Mouse (Mus musculus) layer of hippocampus, adult 8-10 months (tissue): ENCODE results near the gene Tnfsf12. TPM values are rescaled to one million over a fixed set of nuclear protein-coding genes. Genes with fewer than 3 reads are reported as not detected.
"Not testable (repeated sequence)": the region's sequence is repeated elsewhere in the genome, so short reads cannot be mapped to it uniquely, and the experiment has no call there.

Source experiments
- DNase-seq, 2 experiments: peaks; one replicate each; pipeline ENCODE4 v3.0.0; 2022; ENCODE audit warnings: low spot score in 2 of 2
- total RNA-seq, 4 experiments: library from RNA; stranded (reverse); gene quantifications; 2 replicates each; pipeline ENCODE4 v1.2.4; 2022

Tnfsf12 gene
- total RNA-seq, result 10 to 100 TPM in 3 of 4 experiments, 1 to 10 TPM in 1; 9.5 to 17.3 (median 14.4) TPM

DNA sequence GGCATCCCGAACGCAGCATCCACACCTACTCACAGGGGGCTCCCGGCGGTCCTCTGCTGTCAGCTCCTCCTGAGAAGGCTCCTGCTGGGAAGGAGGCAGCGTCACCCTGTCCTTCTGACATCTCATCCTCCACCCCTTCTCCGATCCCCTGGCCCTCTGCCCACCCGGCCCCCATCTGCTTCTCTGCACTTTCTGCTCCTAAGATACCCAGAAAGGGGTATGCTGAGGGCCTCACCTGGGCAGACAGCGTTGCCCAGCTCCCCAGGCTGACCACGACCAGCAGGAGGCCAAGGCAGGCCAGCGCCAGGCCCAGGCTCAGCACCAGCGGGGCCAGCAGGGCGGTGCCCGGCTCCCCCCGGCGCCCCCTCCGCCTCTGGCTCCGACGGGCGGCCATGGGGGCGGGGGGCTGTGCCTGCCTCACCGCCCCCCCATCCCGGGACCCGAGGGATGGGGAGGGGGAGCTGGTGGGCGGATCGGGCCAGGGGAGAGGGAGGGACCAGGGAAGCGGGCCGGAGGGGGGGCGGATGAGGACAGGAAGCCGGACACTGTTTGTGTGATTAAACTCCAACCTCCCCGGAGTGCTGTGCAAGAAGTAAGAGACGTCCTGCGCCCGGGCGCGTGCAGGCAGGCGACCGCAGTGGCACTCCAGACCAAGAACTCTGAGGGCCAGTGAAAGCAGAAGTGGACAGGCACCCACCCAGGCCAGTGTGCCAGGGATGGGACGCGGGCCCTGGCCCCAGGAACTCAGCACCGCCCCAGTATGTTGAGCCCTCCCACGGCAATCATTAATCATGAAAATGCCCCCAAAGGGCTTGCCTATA, at the start of gene Tnfsf12, which contains the start of gene Tnfsfm13:
Gene Tnfsf12, minus strand, starts transcription at position 489 of the 821 bp plus-strand sequence.
Gene Tnfsfm13, minus strand, starts transcription at position 738 of the 821 bp plus-strand sequence.
- DNase-seq, result no peak

DNA sequence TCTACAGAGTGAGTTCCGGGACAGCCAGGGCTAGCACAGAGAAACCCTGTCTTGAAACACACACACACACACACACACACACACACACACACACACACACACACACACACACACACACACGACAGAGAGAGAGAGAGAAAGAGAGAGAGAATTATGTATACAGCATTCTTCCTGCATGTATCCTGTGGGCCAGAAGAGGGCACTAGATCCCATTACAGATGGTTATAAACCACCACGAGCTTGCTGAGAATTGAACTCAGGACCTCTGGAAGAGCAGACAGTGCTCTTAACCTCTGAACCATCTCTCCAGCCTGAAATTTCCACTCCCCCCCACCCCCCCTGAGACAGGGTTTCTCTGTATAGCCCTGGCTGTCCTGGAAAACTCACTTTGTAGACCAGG, 35.8 kb upstream of the Tnfsf12 start:
- DNase-seq, result not testable (repeated sequence)

- DNase-seq, result peak in 1 of 2 experiments; percentile 17
Measured at GRCm38 (mm10) chr11:69729063-69729462, 33.4 kb upstream of the Tnfsf12 start.

- no peak for DNase-seq
Measured at GRCm38 (mm10) chr11:69725951-69726350, 30.3 kb upstream of the Tnfsf12 start.

- DNase-seq, result no peak
Measured at GRCm38 (mm10) chr11:69723074-69723473, 27.4 kb upstream of the Tnfsf12 start.

DNA sequence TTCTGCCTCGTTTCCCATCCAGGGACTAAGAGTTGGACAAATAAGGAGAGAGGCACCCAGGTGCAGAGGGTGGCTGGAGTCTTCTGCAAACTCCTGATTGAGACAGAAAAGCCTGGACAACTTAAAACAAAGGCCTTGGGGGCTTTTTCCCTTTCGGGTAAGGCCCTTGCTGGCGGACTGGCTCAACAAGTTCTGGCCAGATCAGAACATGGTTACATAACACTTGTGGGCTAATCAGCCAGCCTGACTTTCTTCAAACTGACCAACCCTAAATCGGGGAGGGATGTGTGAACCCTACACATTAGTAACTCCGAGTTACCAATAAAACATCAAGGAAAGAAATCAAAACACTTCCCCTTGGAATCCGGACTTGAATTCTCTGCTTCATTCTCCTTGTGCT, 25.2 kb upstream of the Tnfsf12 start:
- no peak for DNase-seq

- no peak for DNase-seq
Measured at GRCm38 (mm10) chr11:69719423-69719822, 23.8 kb upstream of the Tnfsf12 start.

GRCm38 (mm10) chr11:69718661-69719060, 23.0 kb upstream of the Tnfsf12 start:
- DNase-seq, result no peak

DNA sequence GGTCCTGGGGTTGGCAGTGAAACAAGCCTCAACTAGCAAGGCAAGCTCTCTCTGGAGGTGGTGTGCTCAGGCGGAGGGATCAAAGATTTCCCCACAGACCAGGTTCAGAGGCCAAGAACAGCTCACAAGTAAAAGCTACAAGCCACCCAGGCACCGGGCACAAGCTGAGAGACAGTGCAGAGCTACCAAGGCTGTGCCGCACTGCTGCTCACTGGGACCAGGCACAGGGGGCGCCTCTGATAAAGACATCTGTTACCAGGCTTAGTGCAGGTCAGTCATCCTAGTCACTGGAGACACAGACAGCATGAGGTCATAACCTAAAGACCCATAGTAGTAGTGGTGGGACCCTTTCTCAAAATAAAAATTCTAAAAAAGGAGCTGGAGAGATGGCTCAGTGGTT, 21.3 kb upstream of the Tnfsf12 start:
- DNase-seq, result no peak

GRCm38 (mm10) chr11:69715929-69716328, 20.3 kb upstream of the Tnfsf12 start:
- peak in 1 of 2 experiments; percentile 18 for DNase-seq

DNA sequence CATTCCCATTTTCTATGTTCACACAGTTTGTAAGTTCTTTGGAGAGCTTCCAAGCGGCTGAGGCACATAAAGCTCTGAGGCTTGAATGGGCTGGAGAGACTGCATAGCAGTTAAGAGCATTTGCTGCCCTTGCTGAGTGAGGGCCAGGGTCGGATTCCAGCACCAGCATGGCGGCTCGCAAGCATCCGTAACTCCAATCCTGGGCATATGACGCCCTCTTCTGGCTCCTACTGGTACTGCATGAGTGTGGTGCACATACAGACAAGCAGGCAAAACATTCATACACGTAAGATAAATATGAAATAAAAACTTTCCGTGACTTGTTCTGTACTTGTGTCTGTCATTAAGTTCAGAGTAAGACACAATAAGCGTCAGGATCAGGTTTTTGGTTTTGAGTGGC, 19.8 kb upstream of the Tnfsf12 start:
- DNase-seq, result no peak

DNA sequence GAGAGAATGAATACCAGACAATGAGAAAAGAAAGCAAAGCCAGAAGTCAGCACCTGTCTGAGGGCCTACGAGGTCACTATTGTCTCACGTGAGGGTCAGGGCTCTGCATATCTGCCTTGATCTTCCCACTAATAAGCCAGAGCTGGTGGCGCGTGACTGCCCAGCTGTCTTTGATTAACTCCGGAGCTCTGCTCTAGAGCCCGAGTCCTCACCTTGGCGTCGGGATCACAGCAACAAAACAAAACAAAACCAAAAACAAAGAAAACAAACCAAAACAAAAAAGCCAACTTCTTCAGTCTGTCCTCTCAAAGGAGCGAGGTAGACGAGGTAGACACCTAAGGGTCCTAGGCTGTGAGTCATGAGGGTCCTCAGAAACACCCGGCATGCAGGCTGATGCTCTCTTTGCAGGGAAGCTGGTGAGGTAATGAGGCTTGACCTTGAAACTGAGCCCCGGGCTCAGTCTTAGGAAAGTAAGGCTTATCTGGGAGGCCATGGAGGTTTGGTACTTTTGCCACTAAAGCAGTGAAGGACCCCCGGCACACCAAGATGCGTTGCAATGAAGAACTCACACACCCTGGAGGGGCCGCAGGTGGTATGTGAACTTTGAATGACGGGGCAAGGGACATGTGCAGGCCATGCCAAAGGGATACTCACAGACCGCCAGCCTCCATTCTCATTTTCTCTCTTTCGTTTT, 19.1 kb upstream of the Tnfsf12 start:
- no peak for DNase-seq

DNA sequence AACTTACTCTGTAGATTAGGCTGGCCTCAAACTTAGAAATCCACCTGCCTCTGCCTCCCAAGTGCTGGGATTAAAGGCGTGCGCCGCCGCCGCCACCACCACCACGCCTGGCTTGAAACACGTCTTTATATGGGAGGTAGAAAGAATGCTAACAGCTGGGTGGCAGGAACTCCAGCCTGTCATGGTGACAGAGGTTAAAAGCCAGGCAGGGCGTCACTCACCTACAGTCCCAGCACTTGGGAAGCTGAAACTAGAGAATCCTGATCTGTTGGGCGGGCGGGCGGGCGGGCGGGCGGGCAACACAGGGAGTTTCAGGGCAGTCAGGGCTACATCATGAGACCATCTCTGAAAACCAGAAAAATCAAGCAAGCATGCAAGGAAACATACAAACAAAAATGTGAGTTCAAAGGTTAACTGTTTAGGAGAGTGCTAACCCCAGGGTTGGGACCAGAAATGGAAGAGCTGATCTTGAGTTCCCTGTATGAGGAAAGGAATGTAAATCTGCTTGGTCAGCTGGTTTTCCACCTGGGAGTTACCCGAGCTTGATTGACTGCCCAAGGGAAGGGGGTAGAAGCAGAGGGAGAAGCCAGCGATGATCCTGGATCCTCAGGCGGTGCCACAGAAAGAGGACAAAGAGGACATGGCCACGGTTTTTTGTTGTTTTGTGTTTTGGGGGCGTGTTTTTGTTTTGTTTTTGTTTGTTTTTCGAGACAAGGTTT, 17.5 kb upstream of the Tnfsf12 start:
- no peak for DNase-seq

GRCm38 (mm10) chr11:69711082-69711481, 15.4 kb upstream of the Tnfsf12 start:
- DNase-seq, result no peak

DNA sequence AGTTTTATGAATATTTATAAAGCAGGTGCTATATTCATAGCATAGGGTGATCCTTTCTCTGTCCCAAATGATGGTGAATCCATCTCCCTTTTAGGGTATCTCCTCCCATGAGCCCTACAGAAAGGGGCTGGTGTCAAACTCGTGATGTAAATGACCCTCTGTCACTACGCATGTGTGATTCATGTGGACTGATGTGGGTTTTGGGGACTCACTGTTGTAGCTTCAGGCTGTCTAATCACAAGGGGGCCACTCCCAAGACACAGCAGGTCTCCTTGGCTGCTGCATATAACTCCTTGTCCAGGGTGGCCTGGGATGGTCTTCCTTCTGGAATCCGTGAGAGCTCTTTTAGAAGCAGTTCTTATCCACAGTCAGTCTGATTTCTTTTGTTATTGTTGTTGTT, 14.8 kb upstream of the Tnfsf12 start:
- no peak for DNase-seq

- DNase-seq, result peak in 1 of 2 experiments; percentile 31
Measured at GRCm38 (mm10) chr11:69709554-69710446, 14.2 kb upstream of the Tnfsf12 start.

DNA sequence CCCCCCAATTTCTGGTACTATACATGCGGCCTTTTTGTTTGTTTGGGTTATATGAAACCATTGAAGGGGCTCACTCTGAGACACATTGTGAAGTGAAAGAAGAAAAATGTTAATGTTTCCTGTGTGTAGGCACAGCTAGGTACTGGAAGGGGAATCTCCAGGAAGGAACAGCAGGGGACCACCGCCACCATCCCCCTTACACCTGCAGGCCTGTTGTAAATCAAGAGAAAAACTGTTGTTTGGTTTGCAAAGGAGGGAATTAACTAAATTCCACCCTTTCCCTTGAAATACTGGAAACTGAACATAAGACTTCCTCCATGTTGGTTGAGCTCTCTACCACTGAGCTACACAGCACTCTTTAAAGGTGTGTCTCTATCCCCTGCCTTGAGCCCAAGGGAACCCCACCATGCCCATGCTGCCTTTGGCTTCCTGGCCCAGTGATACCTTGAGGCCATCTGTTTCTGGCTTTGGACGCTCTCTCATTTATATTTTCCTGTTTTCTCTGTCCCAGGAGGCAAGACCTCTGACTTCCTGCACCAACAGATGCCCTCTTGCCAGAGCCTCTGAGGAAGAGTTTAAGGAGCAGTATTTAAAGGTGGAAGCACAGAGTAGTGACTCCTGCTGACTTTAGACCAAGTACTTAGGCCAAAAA, 13.1 kb upstream of the Tnfsf12 start:
- DNase-seq, result no peak

DNA sequence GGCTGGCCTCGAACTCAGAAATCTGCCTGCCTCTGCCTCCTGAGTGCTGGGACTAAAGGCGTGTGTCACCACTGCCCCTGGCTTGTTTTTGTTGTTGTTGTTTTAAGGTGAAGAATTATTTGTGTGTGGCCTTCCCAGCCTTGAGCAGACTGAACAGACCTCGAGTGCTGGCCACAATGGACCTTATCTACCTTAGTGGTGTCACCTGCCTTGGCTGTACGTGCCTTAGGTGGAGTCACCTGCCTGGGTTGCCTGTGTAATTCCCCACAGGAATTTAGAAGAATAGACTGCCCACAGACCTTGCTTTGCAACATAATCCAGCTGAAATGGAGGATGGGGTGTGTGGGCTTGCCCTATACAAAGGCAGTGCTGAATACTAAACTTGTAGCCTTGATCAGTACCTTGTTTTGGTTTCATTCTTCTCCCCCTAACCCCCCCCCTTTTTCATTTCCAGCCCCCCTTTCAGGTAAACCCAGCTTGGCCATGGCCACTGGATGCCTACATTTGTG, 12.3 kb upstream of the Tnfsf12 start:
- DNase-seq, result no peak

- DNase-seq, result no peak
Measured at GRCm38 (mm10) chr11:69707480-69707847, 11.8 kb upstream of the Tnfsf12 start.
